Mouse (Mus musculus) stomach, postnatal 0 days (tissue): ENCODE measurements around the gene Magi1.

Experiments
- CTCF ChIP-seq: IDR thresholded peaks from 2 replicates; pipeline ENCODE4 v1.5.1; 2016; ENCODE audit warnings: antibody characterized with exemption, low read depth, mild to moderate bottlenecking, moderate library complexity
- EP300 ChIP-seq: optimal IDR thresholded peaks from 2 replicates; pipeline ENCODE3; 2016; ENCODE audit warnings: antibody characterized with exemption

GRCm38 (mm10) chr6:94142493-94142892 is 141.2 kb downstream of the Magi1 start:
- no peak for TF ChIP-seq EP300
- no peak for TF ChIP-seq CTCF
